Mouse (Mus musculus) large intestine, adult 2 months (tissue): ENCODE measurements around the gene Hes5. TPM values are rescaled to one million over a fixed set of nuclear protein-coding genes. Genes with fewer than 3 reads are reported as not detected.

Source experiments
- DNase-seq: peaks from one replicate; pipeline ENCODE4 v3.0.0-alpha.2; 2012; ENCODE audit warnings: low read depth, low spot score
- WGBS: fragments of 180-500 bp; shearing (Covaris S2); methylation state at CpG from one replicate; pipeline ENCODE4 v1.1.7; 2018; 5-methylcytosine and 5-hydroxymethylcytosine counted together
- polyA plus RNA-seq: library from polyadenylated mRNA; depleted of rRNA; stranded (reverse); fragments of >200 nt; gene quantifications from 2 replicates; pipeline ENCODE4 v1.2.3, GENCODE M21; 2012

The Hes5 gene
- polyA plus RNA-seq, 1 experiment = 0.69 TPM

DNA sequence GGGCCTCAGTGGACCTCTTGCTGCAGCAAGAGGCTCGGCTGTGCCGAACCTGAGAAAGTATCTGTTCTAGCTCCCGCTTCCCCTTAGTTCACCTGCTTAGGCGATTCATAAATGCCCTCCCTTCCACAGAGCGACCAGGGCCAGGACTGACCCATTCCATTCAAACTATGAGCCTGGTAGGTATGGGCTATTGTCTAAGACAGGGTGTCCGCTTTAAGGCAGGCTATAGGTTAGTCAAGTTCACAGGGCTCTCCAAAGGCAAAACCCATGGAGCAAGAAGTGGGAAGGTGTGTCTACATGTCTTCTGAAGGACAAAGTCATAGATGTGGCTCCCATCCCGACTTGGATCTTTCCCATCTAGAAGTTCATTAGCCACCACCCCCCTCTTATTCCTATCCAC, 2.0 kb downstream of the Hes5 start:
- no peak for DNase-seq
- WGBS = 91% methylated on average over 7 of the region's 7 CpGs

DNA sequence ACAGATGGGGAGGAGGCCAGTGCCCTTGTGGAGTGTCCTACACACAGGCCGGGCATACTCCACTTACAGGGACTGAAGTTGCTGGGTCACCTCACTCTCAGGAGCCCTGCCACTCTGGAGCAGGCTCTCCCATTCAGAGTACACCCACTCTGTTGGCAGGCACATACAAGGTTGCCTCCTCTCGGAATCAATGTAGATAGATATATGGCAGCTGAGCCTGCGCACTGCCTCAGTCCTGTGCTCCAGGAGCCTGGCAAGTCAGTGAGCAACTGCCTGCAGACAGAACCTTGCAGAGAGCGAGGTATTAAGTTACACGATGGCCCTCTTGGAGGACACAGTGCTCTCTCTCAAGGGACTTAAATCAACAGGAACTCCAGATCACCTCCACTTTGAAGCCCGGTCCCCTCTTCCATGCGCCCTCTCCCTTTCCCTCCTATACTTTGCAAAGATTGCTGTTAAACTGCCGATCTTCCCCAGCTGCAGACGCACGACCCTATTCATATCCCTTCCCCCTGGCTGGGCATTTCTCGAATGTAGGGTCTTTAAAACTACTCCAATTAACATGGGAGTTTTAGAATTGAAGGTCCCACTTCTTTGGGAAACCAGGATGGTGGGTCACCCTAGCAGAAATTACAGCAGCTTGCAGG, 2.6 kb downstream of the Hes5 start:
- WGBS = 70% methylated on average over 11 of the region's 11 CpGs
- DNase-seq = no peak

DNA sequence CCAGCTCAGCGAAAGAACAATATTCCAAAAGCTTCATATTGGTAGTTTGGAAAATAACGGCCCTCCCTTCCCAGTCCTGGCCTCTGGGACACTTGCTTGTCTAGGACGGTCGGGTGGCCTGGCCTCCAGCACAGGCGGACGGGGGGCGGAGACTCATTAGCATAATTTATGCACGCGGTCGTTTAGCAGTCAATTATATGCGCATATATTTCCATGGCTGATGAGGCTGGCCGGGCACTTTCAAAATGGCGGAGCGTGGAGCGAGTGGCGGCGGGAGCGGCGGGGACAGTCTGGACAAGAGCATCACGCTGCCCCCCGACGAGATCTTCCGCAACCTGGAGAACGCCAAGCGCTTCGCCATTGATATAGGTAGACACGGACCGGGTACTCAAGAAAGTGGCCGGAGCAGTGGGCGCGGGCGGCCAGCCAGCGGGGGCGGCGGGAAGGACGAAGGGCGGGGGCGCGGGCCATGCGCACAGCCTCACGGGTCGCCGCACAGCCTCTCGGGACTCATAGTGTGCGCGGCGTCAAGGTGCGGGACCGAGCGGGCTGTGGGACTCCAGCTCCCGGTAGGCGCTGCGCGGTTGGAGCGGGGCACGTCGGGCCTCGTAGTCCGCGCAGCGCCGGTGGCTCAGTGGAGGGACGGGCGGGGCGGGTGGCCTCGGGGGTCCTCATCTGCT, 3.3 kb downstream of the Hes5 start, which contains the start of gene Pank4:
TSS of gene Pank4 (plus strand) at position 223 of the 680 bp plus-strand sequence.
- under 1% methylated on average over 66 of the region's 66 CpGs for WGBS
- peak; percentile 85 for DNase-seq

DNA sequence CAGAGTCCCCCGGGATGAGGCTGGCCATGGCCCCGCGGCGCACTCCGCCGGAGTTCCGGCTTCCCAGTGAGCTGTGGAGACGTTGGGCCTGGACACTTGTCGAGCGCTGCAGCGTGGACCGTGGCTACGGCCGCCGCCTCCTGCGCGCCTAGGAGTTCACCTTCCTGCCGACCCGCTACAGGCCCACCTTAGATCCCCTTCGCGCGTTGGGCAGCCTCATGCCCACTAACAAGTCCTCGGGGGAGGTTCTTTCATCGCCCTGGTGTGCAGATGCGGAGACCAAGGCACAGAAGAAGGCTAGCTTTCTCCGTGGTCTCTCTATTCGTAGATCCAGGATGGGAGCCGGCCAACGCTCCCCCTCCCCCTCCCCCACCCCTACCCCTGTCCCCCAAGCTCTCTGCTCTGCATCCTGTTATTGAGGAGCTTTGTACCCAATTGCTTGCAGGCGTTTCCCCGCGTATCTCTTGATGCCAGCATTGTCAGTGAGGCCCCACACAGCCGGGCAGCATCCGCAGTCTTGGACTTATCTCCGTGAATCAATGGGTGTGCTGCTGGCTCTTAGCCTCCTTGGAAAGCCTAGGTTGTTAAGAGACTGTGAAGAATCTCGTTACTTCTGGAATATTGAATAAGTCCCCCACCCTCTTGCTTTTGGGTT, 4.0 kb downstream of the Hes5 start:
- DNase-seq = no peak
- WGBS = under 1% methylated on average over 36 of the region's 36 CpGs

DNA sequence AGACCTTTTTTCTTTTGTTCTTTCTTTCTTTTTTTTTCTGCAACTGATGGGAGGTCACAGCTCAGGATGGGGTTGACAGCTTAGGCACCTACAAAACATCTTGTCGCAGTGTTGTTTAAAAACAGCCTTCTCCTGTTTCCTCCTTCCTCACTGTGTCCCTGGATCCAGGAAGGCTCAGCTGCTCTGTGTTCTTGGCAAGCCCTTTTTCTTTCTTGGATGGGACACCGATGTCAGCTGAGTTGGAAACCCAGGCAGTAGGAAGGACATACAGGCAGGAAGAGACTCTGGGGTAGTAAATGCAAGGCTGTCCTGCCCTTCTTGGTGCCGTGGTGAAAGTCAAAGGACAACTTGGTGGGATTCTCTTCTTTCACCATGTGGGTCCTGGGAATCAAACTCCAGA, 5.1 kb downstream of the Hes5 start:
- DNase-seq = no peak
- WGBS = 58% methylated on average over 3 of the region's 3 CpGs

DNA sequence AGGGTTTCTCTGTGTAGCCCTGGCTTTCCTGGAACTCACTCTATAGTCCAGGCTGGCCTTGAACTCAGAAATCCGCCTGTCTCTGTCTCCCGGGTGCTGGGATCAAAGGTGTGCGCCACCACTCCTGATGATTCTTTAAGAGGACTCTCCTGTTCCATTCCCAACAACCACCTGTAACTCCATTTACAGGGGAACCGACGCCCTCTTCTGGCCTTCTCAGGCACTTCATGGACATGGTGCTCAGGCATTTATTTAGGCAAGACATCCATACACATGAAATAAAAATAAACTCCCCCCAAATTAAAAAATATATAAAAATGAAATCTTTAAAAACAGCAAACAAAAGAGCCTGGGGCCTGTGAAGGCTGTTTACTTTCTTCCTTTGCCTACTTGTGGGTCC, 6.5 kb downstream of the Hes5 start:
- no peak for DNase-seq
- WGBS = 59% methylated on average over 5 of the region's 5 CpGs

DNA sequence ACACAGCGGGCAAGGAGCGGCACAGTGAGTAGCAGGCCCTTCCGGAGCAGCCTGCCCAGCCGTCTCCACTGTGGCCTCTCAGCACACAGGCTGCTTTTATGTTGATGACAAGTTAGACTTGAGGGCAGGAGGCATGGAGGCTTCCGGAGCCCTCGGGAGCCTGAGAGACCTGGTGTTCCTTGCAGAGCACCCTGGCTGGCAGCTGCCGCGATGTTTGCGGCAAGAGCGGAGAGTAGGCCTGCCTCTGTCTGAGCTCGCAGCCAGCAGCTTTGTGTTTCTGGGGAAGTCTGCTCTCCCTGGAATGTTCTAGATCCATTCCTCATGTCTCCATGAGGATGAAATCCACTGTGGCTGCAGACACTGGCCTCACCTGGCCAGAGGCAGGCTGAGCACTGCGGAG, 11.8 kb downstream of the Hes5 start:
- no peak for DNase-seq
- WGBS = 95% methylated on average over 12 of the region's 12 CpGs

DNA sequence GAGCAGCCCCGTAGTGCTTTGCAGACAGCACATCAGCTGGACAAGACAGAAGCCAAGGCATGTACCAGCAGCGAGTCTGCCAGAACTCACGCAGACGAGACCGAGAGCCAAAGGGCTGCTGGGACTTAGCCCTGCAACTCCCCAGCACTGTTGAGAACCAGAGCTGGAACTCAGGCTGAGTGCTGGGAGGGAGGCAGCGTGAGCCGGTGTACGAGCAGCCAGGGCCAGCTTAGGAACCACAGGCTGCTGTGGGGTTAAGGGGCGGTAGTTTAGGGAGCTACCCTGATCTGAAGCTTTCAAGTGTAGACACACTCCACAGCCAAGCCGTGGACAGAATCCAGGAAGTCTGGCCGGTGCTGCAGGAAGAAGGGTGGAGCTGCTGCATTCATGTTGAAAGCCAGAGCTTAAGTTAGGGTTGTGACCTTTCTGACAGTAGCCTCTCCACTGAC, 13.5 kb downstream of the Hes5 start:
- 78% methylated on average over 11 of the region's 11 CpGs for WGBS
- DNase-seq = no peak

DNA sequence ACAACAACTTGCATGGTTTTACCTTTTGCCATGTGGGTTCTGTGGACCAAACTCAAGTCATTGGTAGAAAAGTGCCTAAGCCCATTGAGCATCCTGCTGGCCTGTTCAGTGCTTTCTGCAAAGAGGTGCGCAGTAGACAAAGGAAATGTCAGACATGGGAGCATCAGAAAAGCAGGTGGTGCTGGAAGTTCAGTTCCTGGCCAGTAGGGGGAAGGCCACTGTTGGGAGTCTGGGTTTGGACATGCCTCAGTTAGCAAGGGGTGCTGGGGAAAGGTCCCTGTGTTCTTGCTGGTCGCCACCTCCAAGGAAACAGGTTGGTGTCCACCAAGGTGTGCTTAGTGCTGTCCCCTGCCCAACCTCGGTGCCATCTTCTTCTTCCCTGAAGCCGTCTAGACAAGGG, 19.4 kb downstream of the Hes5 start:
- no peak for DNase-seq
- WGBS = 85% methylated on average over 4 of the region's 4 CpGs

DNA sequence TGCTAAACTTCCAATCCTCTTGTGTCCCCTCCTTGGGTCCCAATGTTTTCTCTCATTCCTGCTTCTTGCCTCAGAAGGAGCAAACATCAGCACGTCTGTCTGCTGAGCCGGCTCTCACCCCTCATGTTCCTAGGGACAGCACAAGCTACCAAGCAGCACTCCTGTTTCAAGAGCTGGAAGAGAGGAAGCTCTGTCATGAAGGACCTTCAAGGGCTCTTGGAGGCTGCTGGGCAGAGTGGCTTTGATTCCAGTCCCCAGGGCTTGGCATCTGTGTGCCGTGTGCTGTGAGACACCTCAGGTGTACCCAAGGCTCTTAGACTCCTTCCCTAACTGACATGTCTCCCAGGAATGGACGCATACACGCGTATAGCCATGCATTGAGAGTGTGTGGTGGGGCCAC, 20.4 kb downstream of the Hes5 start:
- WGBS = 82% methylated on average over 6 of the region's 6 CpGs
- DNase-seq = no peak

DNA sequence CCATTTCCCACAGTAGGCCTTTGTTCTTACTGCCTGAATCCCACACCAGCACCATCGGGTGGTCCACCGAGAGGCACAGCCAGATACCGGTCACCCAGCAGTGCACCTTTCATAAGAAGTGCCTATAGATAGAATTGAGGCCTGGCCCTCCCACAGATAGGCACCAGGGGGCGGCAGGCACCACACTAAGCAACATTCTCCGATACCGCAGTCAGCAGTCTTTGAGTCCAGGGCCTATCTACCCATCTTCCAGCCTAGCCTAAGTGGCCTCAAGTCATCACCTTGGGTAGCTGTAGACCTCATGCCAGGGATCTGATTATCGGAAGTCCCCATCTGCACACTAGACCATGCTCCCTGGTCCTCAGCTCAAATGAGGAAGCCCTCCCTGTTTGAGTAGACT, 20.8 kb downstream of the Hes5 start:
- no peak for DNase-seq
- WGBS = 39% methylated on average over 7 of the region's 7 CpGs

DNA sequence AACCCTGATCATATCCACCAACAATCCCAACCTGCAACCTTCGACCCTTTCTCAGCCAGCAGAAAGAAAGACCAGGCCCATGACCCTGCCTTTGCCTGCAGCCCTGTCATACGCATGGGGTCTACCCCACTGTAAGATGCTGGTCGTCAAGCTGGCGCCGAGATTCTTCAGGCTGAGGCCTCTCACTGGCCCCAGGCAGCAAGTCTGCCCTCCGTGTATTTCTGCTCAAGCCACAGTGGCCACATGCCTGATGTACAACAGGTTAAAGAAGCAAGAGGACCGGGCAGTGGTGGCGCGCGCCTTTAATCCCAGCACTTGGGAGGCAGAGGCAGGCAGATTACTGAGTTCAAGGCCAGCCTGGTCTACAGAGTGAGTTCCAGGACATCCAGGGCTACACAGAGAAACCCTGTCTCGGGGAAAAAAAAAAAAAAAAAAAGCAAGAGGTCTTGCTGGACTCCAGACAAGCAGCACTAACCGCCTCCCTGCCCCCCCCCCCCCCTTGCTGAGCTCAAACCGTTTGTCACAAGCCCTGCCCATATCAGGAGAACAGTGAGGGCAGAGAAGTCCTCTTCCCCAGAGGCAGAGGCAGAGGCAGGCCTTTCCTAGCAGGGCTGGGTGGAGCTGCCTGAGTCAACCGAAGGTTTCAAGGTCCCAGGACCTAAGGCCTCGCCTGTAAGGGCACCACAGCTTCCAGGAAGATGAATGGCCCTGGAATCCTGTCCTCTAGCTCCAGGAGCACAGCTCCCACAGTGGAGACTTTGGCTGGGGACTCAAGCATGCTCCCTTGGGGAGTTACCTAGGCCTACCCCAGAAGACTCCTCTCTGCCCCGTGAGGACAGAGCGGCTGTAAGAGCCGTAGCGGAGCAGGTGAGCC, 21.8 kb downstream of the Hes5 start:
- WGBS = 65% methylated on average over 19 of the region's 19 CpGs
- no peak for DNase-seq

DNA sequence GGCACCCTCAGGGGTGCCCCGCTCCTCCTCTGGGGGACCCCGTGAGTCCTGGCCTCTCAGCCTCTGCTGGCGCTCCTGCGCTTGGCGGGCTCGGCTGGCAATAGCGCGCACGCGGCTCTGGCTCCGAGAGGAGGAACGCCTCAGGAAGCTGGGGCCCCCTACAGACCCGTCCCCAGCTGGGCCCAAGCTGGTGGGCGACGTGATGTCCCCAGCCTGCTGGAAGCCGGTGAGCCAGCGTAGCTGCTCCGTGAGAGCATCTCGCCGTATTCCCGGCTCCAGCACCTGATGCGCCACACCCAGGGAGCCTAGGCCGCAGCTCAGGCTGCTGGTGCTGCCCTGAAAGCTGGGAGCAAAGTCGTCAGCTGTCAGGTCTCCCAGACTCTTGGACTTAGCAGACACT, 23.0 kb downstream of the Hes5 start:
- WGBS = 62% methylated on average over 24 of the region's 24 CpGs
- DNase-seq = no peak

DNA sequence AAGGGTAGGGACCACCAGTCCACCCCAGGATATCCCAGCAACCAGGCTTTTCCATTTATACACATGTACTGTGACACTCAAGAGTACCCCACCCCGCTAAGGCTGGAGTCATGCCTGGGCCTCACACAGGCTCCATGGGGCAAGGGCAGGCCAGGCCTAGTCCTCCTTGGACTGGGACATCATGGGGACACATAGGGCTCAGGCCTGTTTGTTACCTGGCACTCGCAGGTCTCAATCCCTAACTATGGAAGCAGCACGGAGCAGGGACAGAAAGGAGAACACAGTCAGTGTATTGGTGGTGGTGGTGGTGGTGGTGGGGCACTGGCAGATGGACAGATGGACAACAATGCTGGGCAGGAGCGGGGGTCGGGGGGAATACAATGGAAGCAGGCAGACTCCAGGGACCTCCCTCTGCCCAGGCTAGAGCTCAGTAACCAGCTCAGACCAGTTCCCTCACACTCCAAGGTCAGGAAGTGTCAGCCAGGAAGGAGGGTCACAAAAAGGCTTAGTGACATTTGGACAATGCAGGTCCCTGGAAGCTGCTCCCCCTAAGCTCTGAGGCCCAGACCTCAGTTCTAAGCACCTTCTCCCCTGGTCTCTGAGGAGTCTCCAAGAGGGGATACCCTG, 24.5 kb downstream of the Hes5 start:
- no peak for DNase-seq
- 97% methylated on average over 5 of the region's 5 CpGs for WGBS

DNA sequence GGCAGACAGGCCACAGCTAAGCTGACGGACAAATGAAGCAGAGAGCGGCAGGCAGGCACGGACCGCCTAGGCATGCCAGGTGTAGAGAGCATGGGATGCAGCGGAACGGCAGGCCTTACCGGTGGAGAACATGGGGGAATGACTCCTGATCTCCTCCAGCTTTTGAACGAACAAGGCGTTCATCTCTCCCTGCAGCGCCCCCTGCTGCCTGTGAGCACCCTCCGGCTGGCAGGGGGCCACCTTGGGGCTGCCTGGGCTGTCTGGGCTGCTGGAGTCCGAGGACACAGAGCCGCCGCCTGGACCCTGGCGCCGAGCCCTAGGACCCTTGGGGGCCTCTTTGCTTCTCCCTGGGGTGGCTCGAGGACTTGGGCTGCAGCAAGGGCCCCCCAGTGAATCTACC, 25.4 kb downstream of the Hes5 start:
- DNase-seq = no peak
- 39% methylated on average over 17 of the region's 17 CpGs for WGBS

DNA sequence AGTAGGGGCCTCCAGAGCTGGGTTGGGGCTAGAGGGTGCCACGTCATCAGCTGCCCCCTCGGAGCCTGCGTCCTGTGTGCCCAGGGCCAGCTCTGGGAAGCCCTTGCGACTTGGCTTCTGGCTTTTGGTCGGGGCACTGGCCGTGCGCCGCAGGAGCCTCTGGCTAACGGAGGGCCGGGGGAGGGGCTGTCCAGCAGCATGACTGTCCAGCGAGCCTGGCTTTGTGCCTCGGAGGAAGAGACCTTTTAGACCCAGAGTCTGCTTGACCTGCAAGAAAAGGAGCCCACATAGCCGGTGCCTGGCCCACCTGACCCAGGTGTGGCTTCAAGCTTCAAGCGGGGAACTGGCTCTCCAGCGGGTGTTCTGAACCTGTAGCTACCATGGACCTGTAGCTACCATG, 26.0 kb downstream of the Hes5 start:
- WGBS = 87% methylated on average over 15 of the region's 15 CpGs
- no peak for DNase-seq

DNA sequence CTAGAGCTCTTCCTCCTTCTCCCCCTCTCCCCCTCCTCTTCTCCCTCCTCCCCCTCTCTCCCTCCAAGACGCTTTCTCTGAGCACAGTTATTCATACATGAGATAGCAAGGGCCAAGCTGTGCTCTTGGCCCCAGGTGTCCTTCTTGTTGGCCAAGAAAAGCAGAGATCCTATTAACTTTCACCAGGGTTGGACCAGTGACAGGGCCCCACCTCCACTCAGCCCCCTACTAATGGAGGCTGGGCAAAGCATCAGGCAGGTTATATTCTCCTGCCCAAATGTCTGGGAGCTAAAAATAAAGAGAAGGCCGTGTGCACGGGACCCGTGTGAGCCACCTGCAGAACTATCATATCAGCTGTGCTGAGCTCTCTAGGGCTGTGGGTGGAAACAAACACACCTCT, 34.2 kb downstream of the Hes5 start:
- DNase-seq = no peak
- 77% methylated on average over 4 of the region's 4 CpGs for WGBS

DNA sequence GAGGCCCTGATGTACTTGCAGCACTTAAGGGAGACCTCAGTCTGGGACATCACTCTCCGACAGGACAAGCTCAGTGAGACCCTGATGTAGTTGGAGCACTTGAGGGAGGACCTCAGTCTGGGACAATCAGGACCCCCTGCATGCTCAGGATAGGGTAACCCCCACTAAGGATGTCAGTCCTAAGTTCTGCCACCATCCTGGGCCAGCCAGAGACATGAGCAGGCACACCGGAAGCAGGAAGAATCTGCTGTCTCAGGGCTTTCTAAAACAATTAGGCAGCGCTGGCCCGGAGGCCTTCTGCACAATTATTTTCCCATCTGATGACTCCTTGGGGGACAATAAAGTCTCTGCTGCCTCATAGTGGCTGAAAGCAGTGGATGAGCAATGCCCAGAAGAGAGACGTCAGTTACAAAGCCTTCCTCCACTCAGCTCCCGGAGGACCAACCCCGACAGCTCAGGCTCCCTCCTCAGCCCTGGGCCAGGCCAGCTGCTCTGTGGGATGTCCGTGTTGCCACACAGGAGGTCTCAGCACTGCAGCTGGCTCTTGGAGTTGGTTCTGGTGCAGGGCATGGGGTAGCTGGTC, 35.9 kb downstream of the Hes5 start:
- WGBS = 66% methylated on average over 8 of the region's 8 CpGs
- no peak for DNase-seq

DNA sequence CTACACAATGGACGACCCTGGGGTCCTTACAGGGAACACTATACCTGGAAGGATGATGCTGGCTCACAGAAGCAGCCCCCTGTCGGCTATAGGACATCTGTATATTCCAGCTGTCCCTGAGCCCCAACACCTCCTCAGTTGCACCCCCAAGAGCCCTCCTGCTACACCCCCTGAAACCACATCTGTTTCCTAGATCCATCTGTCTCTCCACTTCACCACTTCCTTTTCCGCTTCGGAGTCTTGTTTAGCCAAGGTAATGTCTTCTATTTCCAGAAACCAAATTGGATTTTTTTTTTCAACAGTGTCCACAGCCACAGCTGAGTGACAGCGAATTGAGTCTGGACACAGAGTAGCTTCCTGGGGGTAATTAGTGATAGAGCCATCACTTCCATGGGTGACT, 38.7 kb downstream of the Hes5 start:
- DNase-seq = no peak
- 80% methylated on average over 5 of the region's 5 CpGs for WGBS
